Mouse (Mus musculus) lung, embryonic 14.5 days (tissue): ENCODE results near the gene Ddx39. TPM values are rescaled to one million over a fixed set of nuclear protein-coding genes. Genes with fewer than 3 reads are reported as not detected.

Source experiments
- ATAC-seq: fragments of 200-750 bp; cut with Nextera tagmentation; 2 replicates; pipeline ENCODE4 v1.8.0; 2017; ENCODE audit warnings: mild to moderate bottlenecking, moderate TSS enrichment, moderate library complexity; ENCODE audit not compliant: insufficient read depth
- DNase-seq: peaks from one replicate; pipeline ENCODE4 v3.0.0-alpha.2; 2015
- H3K27ac ChIP-seq: fragments of 300-500 bp; sonication (generic); 2 replicates; pipeline ENCODE4 v1.5.1; 2014; ENCODE audit warnings: low read depth, mild to moderate bottlenecking, moderate library complexity
- H3K27me3 ChIP-seq: fragments of 300-500 bp; sonication (generic); 2 replicates; pipeline ENCODE4 v1.6.1; 2014; ENCODE audit warnings: low read length, control low read depth; ENCODE audit not compliant: insufficient read depth
- H3K36me3 ChIP-seq: fragments of 300-500 bp; sonication (generic); 2 replicates; pipeline ENCODE4 v1.6.1; 2014; ENCODE audit warnings: control low read depth; ENCODE audit not compliant: insufficient read depth
- H3K4me1 ChIP-seq: fragments of 300-500 bp; sonication (generic); 2 replicates; pipeline ENCODE4 v1.6.1; 2014; ENCODE audit warnings: antibody characterized with exemption, control low read depth; ENCODE audit not compliant: insufficient read depth
- H3K4me2 ChIP-seq: fragments of 300-500 bp; sonication (generic); 2 replicates; pipeline ENCODE4 v1.6.1; 2014; ENCODE audit warnings: mild to moderate bottlenecking
- H3K4me3 ChIP-seq: fragments of 300-500 bp; sonication (generic); 2 replicates; pipeline ENCODE4 v1.5.1; 2014; ENCODE audit warnings: low read depth, low read length
- H3K9ac ChIP-seq: fragments of 300-500 bp; sonication (generic); 2 replicates; pipeline ENCODE4 v1.6.1; 2014
- H3K9me3 ChIP-seq: fragments of 300-500 bp; sonication (generic); 2 replicates; pipeline ENCODE4 v1.6.1; 2016; ENCODE audit warnings: low read depth, low read length, control low read depth
- CTCF ChIP-seq: IDR thresholded peaks from 2 replicates; pipeline ENCODE4 v1.5.1; 2016; ENCODE audit warnings: antibody characterized with exemption, low read depth
- WGBS: fragments of 180-500 bp; shearing (Covaris S2); extraction: QIAGEN DNeasy Blood & Tissue Kit; methylation state at CpG from one replicate; pipeline ENCODE4 v1.1.7; 2014; 5-methylcytosine and 5-hydroxymethylcytosine counted together
- polyA plus RNA-seq: library from polyadenylated mRNA; unstranded; fragments of >200 nt; fragmentation: Nextera tagmentation; extraction: Ambion mirVana; gene quantifications from 2 replicates; pipeline ENCODE4 v1.2.1, GENCODE M21; 2014

Ddx39 gene
- polyA plus RNA-seq, 1 experiment from 2014 or later, result 199 TPM

DNA sequence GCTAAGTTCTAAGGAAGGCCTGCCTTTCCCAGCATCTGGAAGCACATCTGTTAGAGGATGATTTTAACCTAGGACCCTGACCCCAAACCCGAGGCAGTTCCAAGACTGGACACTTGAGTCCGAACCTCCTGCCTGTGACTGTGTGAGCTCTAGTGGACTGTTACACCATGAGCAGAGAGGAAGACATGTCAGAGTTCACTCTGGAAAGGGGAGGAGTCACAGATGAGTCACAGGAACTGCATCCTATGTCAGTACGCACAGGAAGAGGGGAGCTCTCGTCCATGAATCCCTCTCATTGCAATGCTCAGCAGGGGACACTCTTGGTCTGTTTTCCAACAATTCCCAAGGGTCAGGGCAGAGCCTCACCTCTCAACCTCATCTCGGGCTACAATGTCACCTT lies 42.0 kb upstream of the Ddx39 start:
- H3K4me3 ChIP-seq, result no peak overlapping the region
- ATAC-seq (no peak), DNase-seq (no peak)
- H3K9ac ChIP-seq, result no peak overlapping the region
- H3K4me1 ChIP-seq, result peaks cover 6% of the 10 kb centered on the region
- peaks cover 70% of the 10 kb centered on the region for H3K36me3 ChIP-seq
- peaks cover 4% of the 10 kb centered on the region; the same call in 1 of the 2 replicates for H3K27me3 ChIP-seq
- WGBS, result 55% methylated on average over 5 of the region's 5 CpGs
- H3K9me3 ChIP-seq, result no peaks in the 10 kb centered on the region
- no peak overlapping the region for H3K4me2 ChIP-seq
- no peak overlapping the region for H3K27ac ChIP-seq
- no peak for TF ChIP-seq CTCF

GRCm38 (mm10) chr8:83674497-83674896 lies 40.5 kb upstream of the Ddx39 start:
- TF ChIP-seq CTCF, result no peak
- Histone ChIP-seq H3K9me3 (no peaks in the 10 kb centered on the region), H3K27ac (no peak overlapping the region), H3K4me3 (no peak overlapping the region), H3K4me2 (no peak overlapping the region), H3K9ac (no peak overlapping the region), H3K36me3 (peaks cover 81% of the 10 kb centered on the region), H3K27me3 (no peaks in the 10 kb centered on the region), H3K4me1 (no peaks in the 10 kb centered on the region)
- 84% methylated on average over 5 of the region's 5 CpGs for WGBS
- ATAC-seq (no peak), DNase-seq (no peak)

- no peaks in the 10 kb centered on the region for H3K9me3 ChIP-seq
- H3K27me3 ChIP-seq, result no peaks in the 10 kb centered on the region
- no peak for DNase-seq
- H3K9ac ChIP-seq, result no peak overlapping the region
- no peak overlapping the region for H3K4me2 ChIP-seq
- no peaks in the 10 kb centered on the region; the same call in 1 of the 2 replicates for H3K4me1 ChIP-seq
- WGBS, result 91% methylated on average over 12 of the region's 12 CpGs
- no peak overlapping the region for H3K27ac ChIP-seq
- no peak overlapping the region for H3K4me3 ChIP-seq
- H3K36me3 ChIP-seq, result peaks cover 81% of the 10 kb centered on the region
- no peak for ATAC-seq
- TF ChIP-seq CTCF, result no peak
These were observed 35.1 kb upstream of the Ddx39 start for GRCm38 (mm10) chr8:83679866-83680265.

DNA sequence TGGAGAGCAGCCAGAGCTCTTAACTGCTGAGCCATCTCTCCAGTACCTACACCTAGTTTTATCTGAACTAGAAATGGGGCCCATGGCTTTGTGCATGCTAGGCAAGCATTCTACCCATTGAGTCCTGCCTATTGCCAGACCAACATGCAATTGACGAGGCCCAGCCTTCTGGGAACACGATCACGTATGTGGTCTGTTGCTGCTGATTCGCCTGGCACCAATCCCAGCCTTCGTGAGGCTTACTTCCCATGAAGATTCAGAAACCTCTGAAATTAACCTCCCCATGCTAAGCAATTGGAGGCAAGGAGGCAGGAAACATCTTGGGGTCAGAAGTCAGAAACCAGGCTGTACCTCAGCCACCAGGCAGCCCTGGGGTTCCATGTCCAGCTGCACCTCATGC lies 34.4 kb upstream of the Ddx39 start:
- Histone ChIP-seq H3K27ac (peak overlapping the region; percentile 63), H3K27me3 (no peaks in the 10 kb centered on the region), H3K4me3 (no peak overlapping the region), H3K4me2 (no peak overlapping the region), H3K4me1 (no peaks in the 10 kb centered on the region; the same call in 1 of the 2 replicates), H3K36me3 (peaks cover 86% of the 10 kb centered on the region), H3K9ac (no peak overlapping the region), H3K9me3 (no peaks in the 10 kb centered on the region)
- ATAC-seq, result no peak
- peak; percentile 55 for DNase-seq
- WGBS, result 67% methylated on average over 5 of the region's 5 CpGs
- no peak for TF ChIP-seq CTCF

DNA sequence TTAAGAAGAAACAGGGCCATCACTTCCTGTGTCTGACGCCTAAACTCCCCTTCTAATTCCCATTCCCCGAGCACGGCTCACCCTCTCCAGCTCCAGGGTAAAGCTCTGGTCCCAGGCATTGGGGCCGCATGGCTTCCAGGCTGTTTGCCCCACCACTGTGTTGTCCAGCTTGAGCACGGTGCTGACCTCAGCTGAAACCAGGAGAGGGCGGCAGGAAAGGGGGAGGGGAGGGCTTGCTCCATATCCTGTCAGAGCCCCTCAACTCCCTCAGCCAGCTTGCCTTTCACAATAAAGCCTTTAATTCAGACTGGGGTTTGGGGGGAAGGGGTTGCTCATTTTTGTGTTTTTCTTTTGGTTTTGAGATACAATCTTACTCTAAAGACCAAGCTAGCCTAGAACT lies 33.9 kb upstream of the Ddx39 start:
- no peaks in the 10 kb centered on the region for H3K9me3 ChIP-seq
- ATAC-seq (peak; percentile 74), DNase-seq (peak; percentile 72)
- TF ChIP-seq CTCF, result peak; percentile 30; the same call in 1 of the 2 replicates
- H3K4me2 ChIP-seq, result no peak overlapping the region
- H3K4me1 ChIP-seq, result no peaks in the 10 kb centered on the region; the same call in 1 of the 2 replicates
- H3K27me3 ChIP-seq, result no peaks in the 10 kb centered on the region
- peak overlapping the region; percentile 63 for H3K27ac ChIP-seq
- WGBS, result 12% methylated on average over 6 of the region's 6 CpGs
- no peak overlapping the region for H3K4me3 ChIP-seq
- H3K36me3 ChIP-seq, result peaks cover 87% of the 10 kb centered on the region
- peak overlapping the region; percentile 14; the same call in 1 of the 2 replicates for H3K9ac ChIP-seq

- no peak overlapping the region for H3K9ac ChIP-seq
- no peak overlapping the region for H3K4me3 ChIP-seq
- H3K27me3 ChIP-seq, result no peaks in the 10 kb centered on the region
- DNase-seq, result no peak
- H3K27ac ChIP-seq, result no peak overlapping the region
- H3K4me2 ChIP-seq, result no peak overlapping the region
- no peak for ATAC-seq
- H3K4me1 ChIP-seq, result no peaks in the 10 kb centered on the region; the same call in 1 of the 2 replicates
- no peak for TF ChIP-seq CTCF
- H3K9me3 ChIP-seq, result no peaks in the 10 kb centered on the region
- H3K36me3 ChIP-seq, result peaks cover 69% of the 10 kb centered on the region
- 86% methylated on average over 9 of the region's 9 CpGs for WGBS
These were observed 30.5 kb upstream of the Ddx39 start for GRCm38 (mm10) chr8:83684517-83684916.

DNA sequence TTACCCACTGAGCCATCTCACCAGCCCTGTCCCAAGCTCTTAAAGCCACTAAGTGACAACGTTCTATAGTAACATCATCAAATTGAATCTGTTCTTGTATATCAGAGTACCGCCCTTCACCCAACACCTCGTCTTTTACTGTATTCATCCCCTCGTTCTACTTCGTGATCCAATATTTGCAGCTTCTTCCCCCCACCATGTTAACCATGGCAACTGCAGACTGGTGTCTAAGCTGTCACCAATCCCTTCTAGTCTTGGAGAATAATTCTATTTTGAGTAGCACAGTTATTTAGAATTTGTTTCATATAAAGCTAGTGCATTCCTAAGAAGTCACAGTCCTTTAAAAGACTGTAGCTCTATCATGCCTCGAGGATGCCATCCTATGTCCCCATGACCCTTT lies 25.7 kb upstream of the Ddx39 start:
- no peaks in the 10 kb centered on the region for H3K4me1 ChIP-seq
- ATAC-seq, result no peak
- DNase-seq, result no peak
- H3K36me3 ChIP-seq, result peaks cover 57% of the 10 kb centered on the region
- no peaks in the 10 kb centered on the region for H3K27me3 ChIP-seq
- H3K4me3 ChIP-seq, result no peak overlapping the region
- H3K4me2 ChIP-seq, result no peak overlapping the region
- 81% methylated on average over 6 of the region's 6 CpGs for WGBS
- no peak for TF ChIP-seq CTCF
- no peaks in the 10 kb centered on the region for H3K9me3 ChIP-seq
- no peak overlapping the region for H3K27ac ChIP-seq
- H3K9ac ChIP-seq, result no peak overlapping the region
